Mouse (Mus musculus): ENCODE measurements around the gene Icam4. TPM values are rescaled to one million over a fixed set of nuclear protein-coding genes. Genes with fewer than 3 reads are reported as not detected.
A peak's percentile ranks its signal among the peaks of the same experiment; 100 is the strongest.

Icam4 gene
- polyA plus RNA-seq, 1 experiment from 2014 or later, result not detected

DNA sequence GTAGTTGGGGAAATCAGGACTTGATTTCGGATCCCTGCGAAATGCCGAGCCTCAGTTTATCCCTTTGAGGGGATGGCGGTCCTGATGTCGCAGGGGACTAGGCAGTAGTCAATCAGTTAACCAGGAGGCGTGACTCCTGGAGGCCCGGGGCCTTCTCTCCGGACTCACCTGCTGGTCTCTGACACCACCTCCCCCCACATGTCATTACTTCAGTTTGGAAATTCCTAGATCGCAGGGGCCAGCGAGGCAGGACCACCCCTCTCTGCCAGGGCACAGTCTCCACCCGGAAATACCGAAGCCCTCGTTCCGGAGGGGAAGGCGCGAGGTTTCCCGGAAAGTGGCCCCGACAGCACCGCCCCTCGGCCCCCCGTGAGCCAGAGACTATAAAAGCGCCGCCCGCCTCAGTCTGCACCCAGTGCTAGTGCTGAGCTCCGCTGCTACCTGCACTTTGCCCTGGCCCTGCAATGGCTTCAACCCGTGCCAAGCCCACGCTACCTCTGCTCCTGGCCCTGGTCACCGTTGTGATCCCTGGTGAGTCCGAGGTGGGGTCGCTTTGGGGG is 13.5 kb upstream of the Icam4 start, which contains the start of gene Icam1:
TSS of gene Icam1 (plus strand) at position 415 of the 560 bp plus-strand sequence.
- WGBS, result 0% methylated on average over 30 of the region's 30 CpGs
- Histone ChIP-seq H3K36me3 (no peaks in the 10 kb centered on the region), H3K4me2 (peak within 1 kb of the TSS; percentile 50), H3K9me3 (no peaks in the 10 kb centered on the region), H3K27ac (replicated peaks) (no peak within 1 kb of the TSS), H3K4me3 (peak within 1 kb of the TSS; percentile 25), H3K4me1 (replicated peaks) (peaks cover 12% of the 10 kb centered on the region), H3K9ac (no peak within 1 kb of the TSS; the same call in 1 of the 2 replicates), H3K27me3 (peaks cover 61% of the 10 kb centered on the region)
- ATAC-seq (ENCODE audit: low FRiP score, low read depth), result no peak

DNA sequence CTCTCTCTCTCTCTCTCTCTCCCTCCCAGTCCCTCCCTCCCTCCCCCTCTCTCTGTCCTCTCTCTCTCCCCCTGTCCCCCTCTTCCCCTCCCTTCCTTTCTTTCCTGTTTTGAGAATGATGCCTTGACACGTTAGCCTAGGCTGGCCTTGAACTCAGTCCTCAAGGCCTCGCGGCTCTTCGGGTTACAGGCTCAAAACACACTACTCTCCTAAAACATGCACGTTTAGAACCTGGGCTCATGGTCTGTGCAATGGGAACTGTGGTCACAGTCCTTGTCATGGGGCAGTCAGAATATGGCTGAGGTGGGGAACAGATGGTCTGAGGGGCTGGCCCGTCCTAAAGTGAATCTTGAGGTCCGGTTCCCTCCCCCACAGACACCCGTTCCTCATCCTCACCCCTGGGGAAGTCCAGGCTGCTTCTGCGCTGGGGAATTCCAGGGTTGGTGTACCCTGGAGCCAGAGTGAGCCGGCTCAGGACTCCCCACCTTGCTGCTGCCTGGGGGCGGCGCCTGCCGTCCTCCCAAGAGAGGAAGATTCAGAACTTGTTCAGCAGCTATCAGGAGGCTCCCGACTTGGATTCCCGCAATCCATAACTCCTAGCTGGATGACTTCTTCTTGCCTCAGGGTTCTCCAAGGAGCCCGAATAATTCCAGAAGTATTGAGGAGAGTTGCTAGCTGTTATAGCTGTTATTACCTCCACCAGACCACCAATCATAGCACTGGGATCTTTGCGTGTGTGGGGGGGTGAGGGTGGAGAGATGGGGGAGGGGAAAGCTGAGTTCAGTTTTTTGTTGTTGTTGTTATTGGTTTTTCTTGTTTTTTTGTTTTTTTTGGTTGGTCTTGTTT is 12.6 kb upstream of the Icam4 start:
- Histone ChIP-seq H3K4me1 (replicated peaks) (peaks cover 12% of the 10 kb centered on the region), H3K4me3 (no peak overlapping the region), H3K36me3 (no peaks in the 10 kb centered on the region), H3K9ac (no peak overlapping the region), H3K27ac (replicated peaks) (no peak overlapping the region), H3K4me2 (0 out of 2 replicates have a peak overlapping the region, but pooled peaks have one; percentile 5), H3K27me3 (peaks cover 64% of the 10 kb centered on the region), H3K9me3 (no peaks in the 10 kb centered on the region)
- ATAC-seq (ENCODE audit: low FRiP score, low read depth), result no peak
- 7% methylated on average over 17 of the region's 17 CpGs for WGBS

DNA sequence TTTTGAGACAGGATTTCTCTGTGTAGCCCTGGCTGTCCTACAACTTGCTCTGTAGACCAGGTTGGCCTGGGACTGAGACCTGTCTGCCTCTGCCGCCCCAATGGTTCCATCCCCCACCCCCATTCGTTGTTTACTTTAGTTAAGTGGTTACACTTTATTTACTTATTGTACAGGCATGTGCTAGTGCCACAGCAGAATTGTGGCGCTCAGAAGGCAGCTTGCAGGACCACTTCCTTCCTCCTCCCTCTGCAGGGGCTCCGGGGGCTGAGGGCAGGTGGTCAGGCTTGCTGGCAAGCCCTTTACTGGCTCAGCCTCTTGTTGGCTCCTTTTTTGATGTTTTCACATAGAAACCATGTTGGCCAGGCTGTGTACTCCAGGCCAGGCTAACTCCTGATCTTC is 12.0 kb upstream of the Icam4 start:
- peaks cover 12% of the 10 kb centered on the region for H3K4me1 ChIP-seq (replicated peaks)
- no peaks in the 10 kb centered on the region for H3K9me3 ChIP-seq
- H3K4me2 ChIP-seq, result no peak overlapping the region
- H3K27me3 ChIP-seq, result peaks cover 63% of the 10 kb centered on the region
- no peaks in the 10 kb centered on the region for H3K36me3 ChIP-seq
- no peak overlapping the region for H3K9ac ChIP-seq
- H3K27ac ChIP-seq (replicated peaks), result no peak overlapping the region
- ATAC-seq (ENCODE audit: low FRiP score, low read depth), result no peak
- no peak overlapping the region for H3K4me3 ChIP-seq
- WGBS, result 48% methylated on average over 4 of the region's 4 CpGs

GRCm38 (mm10) chr9:21018600-21018999 is 10.6 kb upstream of the Icam4 start:
- peaks cover 55% of the 10 kb centered on the region for H3K27me3 ChIP-seq
- no peaks in the 10 kb centered on the region for H3K36me3 ChIP-seq
- peaks cover 12% of the 10 kb centered on the region for H3K4me1 ChIP-seq (replicated peaks)
- H3K9me3 ChIP-seq, result no peaks in the 10 kb centered on the region
- no peak overlapping the region for H3K4me3 ChIP-seq
- no peak overlapping the region for H3K4me2 ChIP-seq
- WGBS, result 70% methylated on average over 2 of the region's 2 CpGs
- H3K27ac ChIP-seq (replicated peaks), result no peak overlapping the region
- H3K9ac ChIP-seq, result no peak overlapping the region
- ATAC-seq (ENCODE audit: low FRiP score, low read depth), result no peak

DNA sequence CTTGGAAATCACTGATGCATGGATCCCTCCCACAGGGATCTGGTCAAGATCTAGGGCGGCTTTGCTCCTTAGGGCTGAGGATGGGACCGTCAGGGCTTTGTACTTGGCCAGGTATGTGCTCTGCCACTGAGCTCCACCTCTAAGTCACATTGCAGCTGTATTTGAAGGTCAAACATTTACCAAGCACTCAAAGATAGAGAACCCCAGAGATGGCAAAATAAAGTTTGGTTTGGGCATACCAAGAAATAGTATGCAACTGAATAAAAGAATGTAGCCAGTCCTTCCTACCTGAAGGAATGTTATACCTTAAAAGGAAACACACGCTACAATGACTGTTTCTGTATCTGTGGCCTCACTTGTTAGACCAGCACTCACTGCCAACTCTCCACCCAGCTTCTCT is 7.8 kb upstream of the Icam4 start:
- no peak for ATAC-seq (ENCODE audit: low FRiP score, low read depth)
- H3K4me3 ChIP-seq, result no peak overlapping the region
- peaks cover 29% of the 10 kb centered on the region for H3K27me3 ChIP-seq
- no peaks in the 10 kb centered on the region for H3K4me1 ChIP-seq (replicated peaks)
- no peak overlapping the region for H3K4me2 ChIP-seq
- no peaks in the 10 kb centered on the region for H3K36me3 ChIP-seq
- no peaks in the 10 kb centered on the region for H3K9me3 ChIP-seq
- H3K9ac ChIP-seq, result no peak overlapping the region
- H3K27ac ChIP-seq (replicated peaks), result no peak overlapping the region
- WGBS, result 72% methylated on average over 3 of the region's 3 CpGs

- no peak overlapping the region for H3K4me3 ChIP-seq
- ATAC-seq (ENCODE audit: low FRiP score, low read depth), result no peak
- H3K4me2 ChIP-seq, result no peak overlapping the region
- H3K27ac ChIP-seq (replicated peaks), result no peak overlapping the region
- H3K36me3 ChIP-seq, result no peaks in the 10 kb centered on the region
- H3K9me3 ChIP-seq, result no peaks in the 10 kb centered on the region
- H3K27me3 ChIP-seq, result peaks cover 27% of the 10 kb centered on the region
- no peak overlapping the region for H3K9ac ChIP-seq
- WGBS, result 65% methylated on average over 6 of the region's 6 CpGs
- no peaks in the 10 kb centered on the region for H3K4me1 ChIP-seq (replicated peaks)
Measured at GRCm38 (mm10) chr9:21022288-21022687, 6.9 kb upstream of the Icam4 start.

DNA sequence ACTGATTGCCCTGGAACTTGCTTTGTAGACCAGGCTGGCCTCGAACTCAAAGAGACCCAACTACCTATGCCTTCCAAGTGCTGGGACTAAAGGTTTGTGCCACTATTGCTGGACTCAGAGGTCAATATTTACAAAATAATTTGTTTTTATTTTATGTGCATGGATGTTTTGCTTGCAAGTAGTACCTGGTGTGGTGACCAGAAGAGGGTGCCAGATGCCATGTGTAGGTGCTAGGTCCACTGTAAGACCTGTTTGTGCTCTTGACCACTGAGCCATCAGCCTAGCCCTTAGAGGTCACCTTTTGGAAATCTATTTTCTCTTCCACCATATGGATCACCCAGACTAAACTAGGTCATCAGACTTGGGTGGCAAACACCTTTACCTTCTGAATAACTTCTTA is 6.4 kb upstream of the Icam4 start:
- Histone ChIP-seq H3K9ac (no peak overlapping the region), H3K27ac (replicated peaks) (no peak overlapping the region), H3K36me3 (no peaks in the 10 kb centered on the region), H3K27me3 (peaks cover 27% of the 10 kb centered on the region), H3K4me2 (no peak overlapping the region), H3K4me1 (replicated peaks) (no peaks in the 10 kb centered on the region), H3K4me3 (no peak overlapping the region), H3K9me3 (no peaks in the 10 kb centered on the region)
- ATAC-seq (ENCODE audit: low FRiP score, low read depth), result no peak
- 80% methylated on average over 1 of the region's 1 CpGs for WGBS

DNA sequence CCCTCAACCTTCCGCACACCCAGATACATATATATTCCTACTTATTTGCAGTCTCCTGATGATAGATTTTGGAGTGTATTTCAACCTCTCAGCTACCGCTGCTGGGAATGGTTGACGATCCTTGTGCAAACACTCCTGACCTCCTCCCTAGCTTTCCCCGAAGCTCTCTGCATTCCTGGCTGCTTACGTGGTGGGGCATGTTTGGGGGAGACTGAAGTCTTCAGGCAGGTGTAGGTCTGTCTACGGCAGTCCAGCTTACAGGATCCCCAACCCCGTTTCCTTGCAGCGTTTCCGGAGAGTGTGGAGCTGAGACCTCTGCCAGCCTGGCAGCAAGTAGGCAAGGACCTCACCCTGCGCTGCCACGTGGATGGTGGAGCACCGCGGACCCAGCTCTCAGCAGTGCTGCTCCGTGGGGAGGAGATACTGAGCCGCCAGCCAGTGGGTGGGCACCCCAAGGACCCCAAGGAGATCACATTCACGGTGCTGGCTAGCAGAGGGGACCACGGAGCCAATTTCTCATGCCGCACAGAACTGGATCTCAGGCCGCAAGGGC is 3.8 kb upstream of the Icam4 start:
- Histone ChIP-seq H3K9ac (no peak overlapping the region), H3K4me1 (replicated peaks) (peaks cover 13% of the 10 kb centered on the region), H3K4me2 (no peak overlapping the region), H3K9me3 (no peaks in the 10 kb centered on the region), H3K27me3 (peaks cover 36% of the 10 kb centered on the region), H3K36me3 (no peaks in the 10 kb centered on the region), H3K4me3 (no peak overlapping the region), H3K27ac (replicated peaks) (no peak overlapping the region)
- 74% methylated on average over 19 of the region's 19 CpGs for WGBS
- no peak for ATAC-seq (ENCODE audit: low FRiP score, low read depth)

- Histone ChIP-seq H3K4me3 (no peak overlapping the region), H3K9ac (no peak overlapping the region), H3K9me3 (no peaks in the 10 kb centered on the region), H3K4me2 (no peak overlapping the region), H3K4me1 (replicated peaks) (peaks cover 28% of the 10 kb centered on the region), H3K27ac (replicated peaks) (no peak overlapping the region), H3K36me3 (no peaks in the 10 kb centered on the region), H3K27me3 (peaks cover 36% of the 10 kb centered on the region)
- 82% methylated on average over 12 of the region's 12 CpGs for WGBS
- ATAC-seq (ENCODE audit: low FRiP score, low read depth), result no peak
Measured at GRCm38 (mm10) chr9:21026849-21027248, 2.3 kb upstream of the Icam4 start.

GRCm38 (mm10) chr9:21027774-21028290 is 1.3 kb upstream of the Icam4 start:
- Histone ChIP-seq H3K27ac (replicated peaks) (no peak overlapping the region), H3K9ac (no peak overlapping the region), H3K4me1 (replicated peaks) (peaks cover 38% of the 10 kb centered on the region), H3K4me2 (no peak overlapping the region), H3K9me3 (no peaks in the 10 kb centered on the region), H3K4me3 (no peak overlapping the region), H3K36me3 (no peaks in the 10 kb centered on the region), H3K27me3 (peaks cover 46% of the 10 kb centered on the region)
- WGBS, result 53% methylated on average over 8 of the region's 8 CpGs
- no peak for ATAC-seq (ENCODE audit: low FRiP score, low read depth)

DNA sequence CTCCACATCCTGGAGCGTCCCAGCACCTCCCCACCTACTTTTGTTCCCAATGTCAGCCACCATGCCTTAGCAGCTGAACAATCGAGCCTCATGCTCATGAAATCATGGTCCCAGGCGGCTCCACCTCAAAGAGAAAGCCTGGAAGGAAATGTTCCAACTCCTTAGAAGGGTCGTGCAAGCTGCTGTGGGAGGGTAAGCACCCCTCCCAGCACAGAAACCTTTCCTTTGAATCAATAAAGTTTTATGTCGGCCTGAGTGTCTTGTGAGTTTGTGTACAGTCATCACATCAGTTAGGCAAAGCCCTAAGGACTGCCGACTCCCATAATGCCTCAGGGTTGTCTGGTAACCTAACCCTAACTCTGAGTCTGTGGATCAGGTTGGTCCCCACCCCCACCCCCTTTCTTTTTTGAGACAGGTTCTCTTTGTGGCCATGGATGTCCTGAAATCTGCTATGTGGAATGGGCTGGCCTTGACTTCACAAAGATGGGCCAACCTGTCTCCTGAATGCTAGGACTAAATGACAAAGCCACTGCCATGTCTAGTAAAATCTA is 538 bp upstream of the Icam4 start:
- 72% methylated on average over 6 of the region's 6 CpGs for WGBS
- Histone ChIP-seq H3K36me3 (no peaks in the 10 kb centered on the region), H3K27ac (replicated peaks) (no peak overlapping the region), H3K27me3 (peaks cover 54% of the 10 kb centered on the region), H3K9me3 (no peaks in the 10 kb centered on the region), H3K9ac (no peak overlapping the region), H3K4me1 (replicated peaks) (peaks cover 46% of the 10 kb centered on the region), H3K4me2 (no peak overlapping the region), H3K4me3 (no peak overlapping the region)
- ATAC-seq (ENCODE audit: low FRiP score, low read depth), result no peak

DNA sequence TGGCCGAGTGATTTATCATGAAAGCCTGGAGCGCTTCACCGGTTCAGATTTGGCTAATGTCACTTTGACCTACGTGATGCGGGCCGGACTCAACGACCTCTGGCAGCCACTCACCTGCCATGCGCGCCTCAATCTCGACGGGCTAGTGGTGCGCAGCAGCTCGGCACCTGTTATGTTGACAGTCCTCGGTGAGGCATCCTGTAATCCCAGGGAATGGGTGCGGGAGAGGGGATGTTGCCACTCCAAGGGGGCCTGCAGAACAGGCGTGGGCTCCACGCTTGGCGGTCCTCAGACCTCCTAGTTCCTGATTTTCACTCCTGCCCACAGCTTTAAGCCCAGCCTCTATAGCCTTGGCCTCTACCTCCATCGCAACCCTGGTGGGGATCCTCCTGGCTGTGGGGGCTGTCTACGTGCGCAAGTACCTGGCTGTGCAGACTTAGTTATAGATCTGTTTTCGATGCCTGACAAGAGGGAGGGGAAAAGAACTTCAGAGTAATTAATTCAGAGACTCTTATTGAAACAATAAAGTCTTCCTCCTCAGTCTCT is 955 bp downstream of the Icam4 start:
- WGBS, result 27% methylated on average over 22 of the region's 22 CpGs
- no peak overlapping the region for H3K9ac ChIP-seq
- ATAC-seq (ENCODE audit: low FRiP score, low read depth), result no peak
- peaks cover 54% of the 10 kb centered on the region for H3K4me1 ChIP-seq (replicated peaks)
- peaks cover 67% of the 10 kb centered on the region for H3K27me3 ChIP-seq
- peak overlapping the region; percentile 85 for H3K4me2 ChIP-seq
- H3K36me3 ChIP-seq, result no peaks in the 10 kb centered on the region
- H3K27ac ChIP-seq (replicated peaks), result no peak overlapping the region
- no peaks in the 10 kb centered on the region for H3K9me3 ChIP-seq
- no peak overlapping the region for H3K4me3 ChIP-seq
